Mouse (Mus musculus): Measurements from ENCODE around the gene Mafg.
"Not testable (repeated sequence)": the region's sequence is repeated elsewhere in the genome, so short reads cannot be mapped to it uniquely, and the experiment has no call there.

Mafg gene

GRCm38 (mm10) chr11:120633520-120634343 is at the start of gene Mafg:
TSS of gene Mafg (minus strand) at chr11:120633600.
- peak; percentile 99 for DNase-seq (ENCODE audit: low spot score)

- DNase-seq (ENCODE audit: low spot score) = no peak
Observed at GRCm38 (mm10) chr11:120682683-120683082, 49.3 kb upstream of the Mafg start.

- DNase-seq (ENCODE audit: low spot score) = peak; percentile 31
Observed at GRCm38 (mm10) chr11:120679909-120680308, 46.5 kb upstream of the Mafg start.

GRCm38 (mm10) chr11:120676951-120677350 is 43.6 kb upstream of the Mafg start:
- no peak for DNase-seq (ENCODE audit: low spot score)

GRCm38 (mm10) chr11:120675875-120676274 is 42.5 kb upstream of the Mafg start:
- not testable (repeated sequence) for DNase-seq (ENCODE audit: low spot score)

- DNase-seq (ENCODE audit: low spot score) = no peak
Observed at GRCm38 (mm10) chr11:120673594-120674122, 40.3 kb upstream of the Mafg start.

- peak; percentile 93 for DNase-seq (ENCODE audit: low spot score)
Observed at GRCm38 (mm10) chr11:120672687-120673593, 39.5 kb upstream of the Mafg start, which contains the start of gene Aspscr1. TSS of gene Aspscr1 (plus strand) at chr11:120672973.

- DNase-seq (ENCODE audit: low spot score) = peak; percentile 42
Observed at GRCm38 (mm10) chr11:120666617-120667016, 33.2 kb upstream of the Mafg start.

- no peak for DNase-seq (ENCODE audit: low spot score)
Observed at GRCm38 (mm10) chr11:120665406-120665805, 32.0 kb upstream of the Mafg start.

- no peak for DNase-seq (ENCODE audit: low spot score)
Observed at GRCm38 (mm10) chr11:120663714-120664113, 30.3 kb upstream of the Mafg start.

- no peak for DNase-seq (ENCODE audit: low spot score)
Observed at GRCm38 (mm10) chr11:120662759-120663158, 29.4 kb upstream of the Mafg start.

- DNase-seq (ENCODE audit: low spot score) = no peak
Observed at GRCm38 (mm10) chr11:120661076-120661460, 27.7 kb upstream of the Mafg start, which contains the start of gene Notum. TSS of gene Notum (minus strand) at chr11:120661175.

GRCm38 (mm10) chr11:120660301-120661075 is 27.1 kb upstream of the Mafg start:
- peak; percentile 48 for DNase-seq (ENCODE audit: low spot score)

- no peak for DNase-seq (ENCODE audit: low spot score)
Observed at GRCm38 (mm10) chr11:120659509-120660300, 26.3 kb upstream of the Mafg start.

- peak; percentile 85 for DNase-seq (ENCODE audit: low spot score)
Observed at GRCm38 (mm10) chr11:120658876-120659410, 25.5 kb upstream of the Mafg start.

- no peak for DNase-seq (ENCODE audit: low spot score)
Observed at GRCm38 (mm10) chr11:120657301-120657700, 23.9 kb upstream of the Mafg start.

GRCm38 (mm10) chr11:120654741-120655140 is 21.3 kb upstream of the Mafg start:
- no peak for DNase-seq (ENCODE audit: low spot score)

- peak; percentile 35 for DNase-seq (ENCODE audit: low spot score)
Observed at GRCm38 (mm10) chr11:120651872-120652271, 18.5 kb upstream of the Mafg start.

- peak; percentile 57 for DNase-seq (ENCODE audit: low spot score)
Observed at GRCm38 (mm10) chr11:120648001-120648476, 14.6 kb upstream of the Mafg start, which contains the start of gene Myadml2. TSS of gene Myadml2 (minus strand) at chr11:120648158.
